Mouse (Mus musculus) gastrocnemius, postnatal 36 days (tissue): Measurements from ENCODE around the gene Nckap5. TPM values are rescaled to one million over a fixed set of nuclear protein-coding genes. Genes with fewer than 3 reads are reported as not detected.

Source experiments
- DNase-seq, 2 experiments: peaks; one replicate each; pipeline ENCODE4 v3.0.0; 2022
- intact Hi-C: fragments of 180-260 bp; cut with DNase I; formaldehyde crosslinking; loops from one replicate; pipeline ENCODE4 v1.15.1; 2025
- total RNA-seq, 2 experiments: library from RNA; stranded (reverse); gene quantifications; 2 replicates each; pipeline ENCODE4 v1.2.3; 2021

The Nckap5 gene
- total RNA-seq, 2 experiments from 2014 or later = 0.62 to 1.2 TPM

DNA sequence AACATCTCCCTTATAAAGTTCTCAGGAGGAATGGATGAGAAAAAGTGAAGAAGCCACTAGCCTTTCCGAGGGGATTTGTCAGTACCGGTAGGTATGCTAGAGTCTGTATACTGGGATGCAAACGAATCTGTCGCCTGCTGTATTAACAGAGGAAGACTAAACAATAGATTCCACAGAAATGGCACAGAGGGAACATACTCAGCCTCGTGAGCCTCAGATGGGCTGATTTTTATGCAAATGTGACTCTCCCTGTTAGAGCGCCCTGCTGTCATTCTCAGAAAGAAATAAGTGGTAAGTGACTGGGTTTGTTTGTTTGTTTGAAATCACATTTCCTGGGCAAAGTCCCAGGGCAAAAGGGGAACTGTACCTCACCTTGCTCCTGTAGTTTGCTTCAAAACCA is 858.7 kb downstream of the Nckap5 start:
- intact Hi-C loops = no loop called here
- DNase-seq = no peak

DNA sequence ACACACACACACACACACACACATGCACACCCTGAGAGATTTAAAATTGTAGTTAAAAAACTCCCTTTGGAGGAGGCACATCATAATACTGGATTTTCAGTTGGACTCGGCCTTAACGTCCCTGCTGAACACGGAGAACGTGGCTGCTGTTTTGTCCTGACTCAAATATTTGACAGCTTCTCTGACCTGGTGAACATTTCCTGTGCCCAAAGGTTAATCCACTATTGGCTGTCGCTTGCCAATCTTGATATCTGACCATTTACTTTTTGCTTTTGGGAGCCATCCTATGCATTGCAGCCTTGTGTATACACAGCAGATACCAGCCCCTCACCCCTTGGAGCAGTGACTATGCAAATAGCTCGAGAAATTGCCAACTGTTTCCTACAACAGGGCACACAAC is 862.9 kb downstream of the Nckap5 start:
- intact Hi-C loops = no loop called here
- no peak for DNase-seq

DNA sequence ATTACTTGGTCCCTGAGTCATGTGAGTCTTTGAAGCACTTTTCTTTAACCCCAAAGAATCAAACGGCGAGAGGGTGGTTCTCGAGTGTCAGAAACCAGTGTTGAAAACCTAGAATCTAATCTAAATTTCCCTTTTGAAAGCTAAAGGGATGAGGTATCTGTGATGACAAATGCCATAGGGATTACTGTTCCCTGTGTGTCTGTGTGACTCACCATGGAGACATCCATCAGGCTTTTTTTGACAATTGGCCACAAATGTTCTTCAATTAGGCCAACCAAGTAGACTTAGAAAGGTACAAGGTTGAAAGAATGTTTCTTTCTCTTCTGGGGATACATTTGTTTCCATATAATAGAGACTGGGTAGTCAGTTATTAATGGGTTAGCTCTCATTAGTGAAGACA is 879.6 kb downstream of the Nckap5 start:
- intact Hi-C loops = no loop called here
- no peak for DNase-seq

DNA sequence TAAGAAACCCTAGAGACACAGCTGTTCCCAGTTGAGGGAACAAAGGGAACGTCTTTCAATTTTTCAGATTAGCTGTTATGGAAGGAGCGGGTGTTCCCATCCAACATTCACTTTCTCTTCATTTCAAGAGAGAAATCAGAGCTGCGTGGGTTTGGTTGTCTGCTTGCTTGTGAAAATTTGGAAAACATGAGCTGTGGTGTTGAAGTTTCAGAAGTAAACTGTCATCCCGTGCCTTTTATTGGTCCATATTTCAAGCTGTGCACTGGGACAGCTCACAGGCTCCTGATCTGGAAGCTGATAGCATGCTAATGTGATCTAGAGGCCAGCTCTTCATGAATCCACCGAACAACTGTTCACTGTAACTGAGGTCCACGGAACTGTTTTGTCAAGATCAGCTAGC is 881.5 kb downstream of the Nckap5 start:
- intact Hi-C loops = no loop called here
- DNase-seq = no peak

DNA sequence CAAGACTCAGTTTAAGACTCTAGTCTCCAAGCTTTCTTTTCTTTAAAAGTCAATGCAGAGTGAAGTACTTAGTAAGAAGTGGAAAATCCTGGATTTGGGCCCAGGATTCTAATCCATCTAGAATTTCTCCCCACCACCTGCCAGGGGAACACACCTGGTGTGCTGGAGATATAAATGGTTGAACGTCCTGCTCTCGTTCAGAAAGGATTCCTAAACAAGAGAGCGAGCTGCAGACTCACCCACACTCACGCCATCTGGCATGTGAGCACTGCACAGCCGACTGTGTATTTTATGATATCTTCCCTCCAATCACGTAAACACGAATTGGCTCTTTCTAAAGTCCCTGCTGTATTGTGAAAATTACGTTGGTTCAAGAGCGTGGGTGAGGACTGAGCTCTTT is 885.5 kb downstream of the Nckap5 start:
- intact Hi-C loops = no loop called here
- DNase-seq = no peak

DNA sequence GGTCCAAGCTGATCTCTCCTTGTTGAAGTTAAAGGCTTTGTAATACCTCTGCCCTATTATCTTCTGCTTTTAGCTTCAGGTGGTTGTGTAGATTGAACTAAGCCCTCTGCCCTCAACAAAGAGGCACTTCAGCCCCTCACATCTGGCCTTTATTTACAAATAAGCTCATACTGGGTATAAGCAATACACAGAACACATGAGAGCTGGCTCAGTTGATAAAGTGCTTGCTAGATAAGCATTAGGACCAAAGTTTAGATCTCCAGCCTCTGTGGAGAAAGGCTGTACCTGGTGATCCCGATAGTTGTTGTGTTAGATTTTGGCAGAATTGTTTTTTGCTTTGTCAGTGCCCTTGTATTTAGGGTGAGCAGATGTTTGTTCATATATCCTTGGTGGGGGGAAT is 887.3 kb downstream of the Nckap5 start:
- DNase-seq = no peak
- intact Hi-C loops = no loop called here

DNA sequence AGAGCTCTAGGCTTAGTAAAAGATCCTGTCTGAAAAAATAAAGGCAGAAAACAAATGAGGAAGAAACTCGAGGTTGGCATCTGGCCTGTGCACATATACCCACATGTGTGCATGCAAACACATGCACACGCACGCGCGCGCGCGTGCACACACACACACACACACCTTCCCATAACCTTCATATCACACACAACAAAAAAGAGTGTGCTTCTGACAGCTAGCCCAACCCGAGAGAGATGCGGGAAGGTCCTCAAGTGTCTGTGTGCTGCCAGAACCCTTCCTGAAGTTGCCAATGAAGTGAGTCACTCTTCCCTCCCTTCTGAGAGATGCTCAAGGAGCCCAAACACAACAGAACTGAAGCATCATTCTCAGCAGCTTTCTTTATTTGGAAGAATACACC is 905.1 kb downstream of the Nckap5 start:
- intact Hi-C loops = no loop called here
- no peak for DNase-seq

DNA sequence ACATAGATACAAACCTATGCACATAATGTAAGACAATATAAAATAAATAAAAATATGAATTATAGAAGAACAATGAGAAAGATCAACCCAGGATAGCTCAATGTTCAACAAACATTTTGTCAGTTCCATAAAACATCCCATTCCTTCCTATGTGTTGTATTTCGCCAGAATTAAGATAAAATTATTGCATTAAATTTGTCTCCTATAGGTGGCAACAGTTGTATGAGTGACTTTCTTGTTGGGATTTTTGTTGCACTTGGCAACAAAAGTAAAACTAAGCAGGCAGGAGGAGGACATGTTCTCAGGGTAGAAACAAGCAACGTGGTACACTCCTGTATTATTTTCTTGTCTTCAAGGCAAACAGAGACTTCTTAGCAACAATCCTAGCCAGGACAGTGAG is 907.5 kb downstream of the Nckap5 start:
- intact Hi-C loops = no loop called here
- DNase-seq = no peak

DNA sequence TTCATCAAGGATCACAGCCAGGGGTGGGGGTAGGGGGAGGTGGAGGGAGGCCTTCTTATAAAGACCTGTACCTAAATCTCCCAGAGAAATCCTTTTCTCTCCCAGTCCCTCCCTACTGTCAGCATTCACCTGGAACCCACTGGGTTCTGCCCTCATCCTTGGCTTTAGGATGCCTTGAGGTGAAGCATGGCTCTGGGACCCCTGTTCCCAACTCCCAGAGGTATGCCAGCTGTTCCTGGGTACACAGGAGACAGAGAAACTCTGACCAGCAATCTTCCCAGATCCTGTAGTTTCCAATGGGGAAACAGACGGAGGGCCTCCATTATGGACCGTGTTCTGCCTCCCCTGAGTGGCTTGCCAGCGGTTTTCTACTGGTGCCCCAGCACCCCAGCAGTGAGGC is 909.9 kb downstream of the Nckap5 start:
- no peak for DNase-seq
- intact Hi-C loops = no loop called here

DNA sequence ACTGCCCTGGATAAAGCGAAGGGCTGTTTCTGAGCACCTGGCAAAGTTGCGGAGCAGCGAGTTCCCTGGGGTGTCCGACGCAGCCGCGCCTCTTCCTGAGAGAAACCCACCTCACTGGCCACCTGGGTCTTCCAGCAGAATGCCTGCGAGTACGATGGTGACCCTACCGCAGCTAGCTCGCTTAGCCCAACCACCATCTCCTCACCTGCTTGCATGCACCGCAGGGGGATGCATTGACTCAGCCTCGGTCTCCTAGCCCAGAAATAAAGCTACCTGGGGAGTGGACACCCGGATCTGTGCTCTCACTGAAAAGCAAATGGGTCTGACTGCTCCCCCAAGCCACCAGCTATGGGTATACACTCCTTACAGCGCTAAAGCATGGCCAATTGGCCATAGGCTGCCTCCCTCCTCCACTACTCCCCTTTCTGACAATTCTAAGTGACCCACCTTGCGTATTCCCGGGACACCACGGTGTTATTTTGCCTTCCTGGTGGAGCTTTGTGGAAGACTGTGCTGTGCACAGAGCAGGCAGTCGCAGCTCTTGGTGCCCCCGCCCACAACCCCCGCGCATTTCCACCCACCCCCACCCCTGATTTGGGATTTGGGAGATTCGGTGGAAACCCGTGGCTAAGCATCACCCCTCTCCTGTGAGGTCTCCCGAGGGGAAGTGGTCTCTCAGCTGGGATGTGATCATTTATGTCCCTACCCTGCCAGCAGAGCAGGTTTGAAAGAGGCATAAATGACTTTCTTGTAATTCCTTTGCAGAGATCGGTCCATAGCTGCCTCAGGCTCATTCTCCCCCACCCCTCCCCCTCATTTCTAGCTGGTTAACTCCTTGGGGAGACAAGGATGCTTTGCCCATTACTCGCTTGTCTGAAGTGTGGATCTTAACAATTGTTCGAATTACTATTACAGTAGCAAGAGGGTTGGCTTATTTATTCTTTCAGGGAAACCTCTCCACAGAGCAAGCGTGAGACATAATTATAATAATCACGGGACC is 917.7 kb downstream of the Nckap5 start, which contains the start of gene Lypd1:
Gene Lypd1 (minus strand): TSS at position 501 of the 1,000 bp plus-strand sequence.
- intact Hi-C loops = no loop called here

DNA sequence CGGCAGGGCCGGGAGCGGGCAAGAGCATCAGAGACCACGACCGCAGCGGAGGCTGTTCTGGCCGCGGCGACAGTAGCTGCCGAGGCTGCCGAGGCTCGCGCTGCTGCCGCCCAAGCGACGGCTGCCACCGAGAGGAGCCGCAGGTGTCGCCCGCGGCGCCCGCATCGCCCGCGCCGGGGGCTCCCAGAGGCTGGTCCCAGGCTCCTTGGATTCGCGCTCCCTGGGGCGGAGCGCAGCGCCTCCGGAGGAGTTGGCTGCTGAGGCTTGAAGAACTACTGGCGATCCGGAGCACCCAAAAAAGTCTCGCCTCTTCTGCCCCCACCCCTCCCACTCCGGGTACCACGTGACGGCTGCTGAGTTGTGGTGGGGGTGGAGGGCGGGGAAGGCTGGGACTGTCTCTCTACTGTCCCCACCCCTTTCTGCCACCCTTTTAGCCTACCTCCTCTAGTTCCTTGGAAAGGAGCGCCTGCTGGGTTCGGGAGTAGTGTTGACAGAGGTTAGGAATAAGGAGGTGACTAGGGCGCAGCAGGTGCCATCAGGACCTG is 918.6 kb downstream of the Nckap5 start:
- intact Hi-C loops = no loop called here
- DNase-seq = peak in 1 of 2 experiments; percentile 5

More for the DNA sequence above, 917.7 kb downstream of the Nckap5 start, which contains the start of gene Lypd1:
- DNase-seq = no peak

DNA sequence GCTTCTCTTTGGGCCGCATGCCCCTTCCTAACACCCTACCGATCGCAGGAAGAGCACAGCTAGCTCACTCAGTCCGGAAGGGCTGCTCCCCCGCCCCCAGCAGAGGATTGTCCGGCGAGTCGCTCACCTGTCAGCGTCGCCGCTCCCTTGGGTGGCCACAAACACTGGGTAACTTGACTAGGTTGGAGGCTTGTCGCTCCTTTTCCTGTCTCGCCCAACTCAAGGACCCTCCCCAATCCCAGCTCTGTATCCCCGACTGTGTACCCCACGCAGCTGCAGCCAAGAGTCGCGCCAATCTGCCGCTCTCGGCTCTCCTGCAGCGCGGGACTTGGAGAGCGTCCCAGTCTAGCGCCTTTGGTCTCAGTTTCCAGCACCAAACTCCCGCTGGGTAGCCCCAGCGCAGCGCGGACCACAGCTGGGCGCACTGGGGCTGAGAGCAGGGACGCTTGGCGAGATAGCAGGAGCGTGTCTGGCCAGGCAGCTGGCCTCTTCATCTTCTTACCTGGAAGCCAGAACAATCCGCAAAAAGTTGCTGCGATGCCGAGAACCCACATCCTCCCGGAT is 919.2 kb downstream of the Nckap5 start:
- intact Hi-C loops = no loop called here
- DNase-seq = peak in 1 of 2 experiments; percentile 14

DNA sequence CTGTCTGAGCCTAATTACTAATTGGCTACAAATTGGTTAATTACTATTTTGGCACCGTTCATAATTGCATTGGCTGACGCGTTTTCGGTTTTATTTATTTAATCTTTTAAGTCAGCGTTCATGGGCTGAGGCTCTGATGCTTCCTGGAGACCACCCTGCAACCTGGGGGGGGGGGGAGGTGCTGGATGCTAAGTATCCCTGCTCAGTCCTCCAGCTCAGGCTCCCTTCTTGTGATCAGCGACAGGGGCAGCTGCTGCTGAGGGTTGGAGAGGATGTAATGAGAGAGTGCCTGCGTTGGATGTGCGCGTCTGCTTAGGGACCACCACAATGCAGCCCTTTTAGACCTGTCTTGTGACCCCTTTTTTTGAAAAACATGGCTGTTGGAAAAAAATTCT is 919.7 kb downstream of the Nckap5 start:
- no peak for DNase-seq
- intact Hi-C loops = no loop called here

DNA sequence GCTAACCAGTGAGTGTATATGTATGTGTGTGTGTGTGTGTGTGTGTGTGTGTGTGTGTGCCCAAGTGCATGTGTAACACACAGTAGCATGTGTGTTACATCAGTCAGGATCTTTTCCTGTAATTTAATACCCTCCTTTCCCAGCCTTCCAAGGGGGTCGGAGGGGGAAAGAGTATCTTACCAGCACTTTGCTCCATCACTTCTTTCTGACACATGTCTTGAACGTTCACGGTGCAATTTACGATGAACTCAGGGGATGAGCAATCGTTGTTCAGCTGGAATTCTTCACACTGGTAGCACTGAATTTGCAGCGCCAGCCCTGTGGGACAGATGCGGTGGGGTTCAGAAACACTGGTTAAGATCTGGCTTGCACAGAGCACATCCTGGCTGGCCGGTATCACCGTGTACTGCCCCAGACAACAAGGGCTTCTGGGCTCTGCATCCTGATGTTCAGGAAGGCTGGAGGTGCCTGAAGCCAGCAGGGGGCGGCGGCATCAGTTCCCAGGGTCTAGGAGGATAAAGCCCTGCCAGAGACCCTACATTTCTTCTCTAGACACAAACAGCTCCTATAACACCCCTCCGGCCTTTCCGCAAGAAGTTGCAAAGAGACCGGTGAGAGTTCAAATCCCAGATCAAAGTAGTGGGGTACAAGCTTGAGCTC is 920.3 kb downstream of the Nckap5 start:
- no peak for DNase-seq
- intact Hi-C loops = no loop called here

DNA sequence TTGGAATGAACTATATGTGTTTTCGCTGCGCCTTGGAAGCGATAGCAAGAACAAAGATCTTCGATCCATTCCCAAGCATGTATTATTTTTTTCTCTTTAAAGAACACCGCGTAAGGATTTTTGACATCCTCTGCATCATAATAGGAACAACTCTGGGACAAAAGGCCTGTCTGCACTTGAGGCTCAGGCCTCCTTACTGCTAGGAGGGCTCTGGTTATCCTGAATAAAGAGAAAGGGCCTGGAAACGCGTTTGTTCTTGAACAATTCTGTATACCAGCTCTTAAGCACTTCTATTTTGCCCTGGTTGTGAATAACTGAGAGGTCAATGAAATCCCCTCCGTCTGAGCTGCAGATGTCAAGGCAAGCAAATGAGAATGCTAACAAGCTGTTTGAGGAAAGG is 937.4 kb downstream of the Nckap5 start:
- intact Hi-C loops = no loop called here
- no peak for DNase-seq

DNA sequence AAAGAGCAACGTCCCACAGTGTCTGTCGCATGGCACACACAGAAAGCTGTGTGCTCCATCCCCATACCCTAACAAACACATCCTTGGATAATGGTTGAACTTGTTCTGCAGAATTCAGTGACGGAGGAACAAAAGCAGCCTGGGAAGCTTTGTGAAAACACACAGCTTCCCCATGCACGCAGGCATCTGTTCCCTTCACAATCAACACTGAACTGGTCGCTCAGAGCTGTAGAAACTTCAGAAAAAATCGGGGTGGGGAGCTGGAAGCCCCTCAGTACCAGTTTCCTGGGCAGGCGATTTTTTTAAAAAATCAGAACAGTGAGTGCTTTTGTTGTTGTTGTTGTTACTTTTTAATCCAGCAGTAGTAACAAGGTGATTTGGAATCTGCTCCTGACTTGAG is 960.5 kb downstream of the Nckap5 start:
- intact Hi-C loops = no loop called here
- no peak for DNase-seq
